Mouse (Mus musculus): Measurements from ENCODE around the gene Myo16. TPM values are rescaled to one million over a fixed set of nuclear protein-coding genes. Genes with fewer than 3 reads are reported as not detected.

Gene Myo16
- total RNA-seq, 2 experiments from 2014 or later, result 0.31 to 0.86 TPM

DNA sequence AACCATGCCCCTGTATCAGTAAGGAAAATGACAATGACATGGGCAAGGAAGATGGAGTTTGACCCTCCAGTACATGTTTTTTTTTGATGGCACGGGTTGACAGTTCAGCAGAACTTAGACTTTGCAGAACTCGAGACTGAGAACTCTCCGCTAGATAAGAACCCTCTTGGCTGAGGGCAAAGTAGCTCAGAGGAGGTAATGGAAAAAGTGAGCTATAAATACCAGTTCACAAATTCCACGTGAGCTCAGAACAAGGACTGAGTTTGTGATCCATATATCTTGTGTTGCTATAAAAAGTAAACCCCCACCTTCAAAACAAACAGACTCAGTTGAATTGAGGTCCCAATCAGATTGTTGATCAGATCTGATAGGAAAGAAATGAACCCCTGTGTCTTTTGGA is 489.5 kb downstream of the Myo16 start:
- intact Hi-C loops (cut with DNase I), result no loop called here
- no peak for DNase-seq

DNA sequence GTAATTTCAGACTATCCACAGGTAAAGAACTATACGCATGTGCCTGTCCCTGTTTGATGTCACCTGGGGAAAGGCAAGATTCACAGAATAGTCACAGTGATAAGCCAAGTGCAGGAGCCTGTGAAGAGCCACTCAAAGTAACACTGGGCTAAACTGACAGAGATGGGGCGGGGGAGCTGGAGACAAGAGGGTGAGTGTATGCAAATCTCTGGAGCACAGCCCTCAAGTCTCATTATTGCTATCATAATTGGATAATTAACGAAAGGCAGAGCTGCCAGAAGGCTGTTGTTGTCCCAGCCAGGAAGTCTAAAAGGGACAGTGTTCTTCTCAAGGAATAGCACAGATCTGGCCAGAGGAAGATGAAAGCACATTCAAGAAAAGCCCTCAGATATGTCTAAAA is 490.8 kb downstream of the Myo16 start:
- intact Hi-C loops (cut with DNase I), result no loop called here

DNA sequence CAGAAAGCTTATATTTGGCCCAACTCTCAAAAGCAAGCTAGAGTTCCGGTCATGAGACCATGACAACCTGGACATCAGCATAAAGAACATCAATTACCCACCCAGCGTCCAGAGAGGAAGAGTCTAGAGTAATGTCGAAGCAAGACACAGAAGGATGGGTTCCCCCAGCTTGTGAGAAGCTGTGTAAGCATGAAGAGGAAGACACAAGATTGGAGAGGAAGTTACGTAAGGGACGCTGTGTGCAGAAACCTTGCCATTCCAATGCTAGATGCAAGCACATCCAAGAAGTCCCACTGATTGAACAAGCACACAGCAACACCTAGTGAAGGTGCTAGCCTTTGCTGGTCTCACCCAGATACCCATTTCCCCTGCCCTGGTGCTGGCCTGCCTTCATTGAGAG is 492.0 kb downstream of the Myo16 start:
- no peak for DNase-seq
- intact Hi-C loops (cut with DNase I), result no loop called here

More for the DNA sequence above, 490.8 kb downstream of the Myo16 start:
- no peak for DNase-seq

DNA sequence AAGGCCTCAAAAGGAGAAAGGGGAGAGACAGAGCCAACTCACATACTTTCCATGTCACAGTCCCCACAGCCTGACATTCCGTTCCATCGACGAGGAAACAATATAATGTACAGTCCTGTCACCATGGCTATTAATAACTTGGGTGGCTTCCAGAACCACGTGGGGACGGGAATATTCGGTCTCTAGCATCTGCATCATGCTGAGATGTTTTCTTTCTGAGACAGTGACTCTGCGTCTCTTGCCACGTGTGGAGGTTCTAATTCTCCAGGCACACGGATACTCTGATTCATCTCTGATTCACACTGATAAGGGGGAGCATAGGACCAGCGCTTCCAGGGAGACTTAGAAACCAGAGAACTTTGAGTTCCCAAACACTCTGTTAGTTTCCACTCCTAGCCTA is 492.8 kb downstream of the Myo16 start:
- intact Hi-C loops (cut with DNase I), result no loop called here
- no peak for DNase-seq

DNA sequence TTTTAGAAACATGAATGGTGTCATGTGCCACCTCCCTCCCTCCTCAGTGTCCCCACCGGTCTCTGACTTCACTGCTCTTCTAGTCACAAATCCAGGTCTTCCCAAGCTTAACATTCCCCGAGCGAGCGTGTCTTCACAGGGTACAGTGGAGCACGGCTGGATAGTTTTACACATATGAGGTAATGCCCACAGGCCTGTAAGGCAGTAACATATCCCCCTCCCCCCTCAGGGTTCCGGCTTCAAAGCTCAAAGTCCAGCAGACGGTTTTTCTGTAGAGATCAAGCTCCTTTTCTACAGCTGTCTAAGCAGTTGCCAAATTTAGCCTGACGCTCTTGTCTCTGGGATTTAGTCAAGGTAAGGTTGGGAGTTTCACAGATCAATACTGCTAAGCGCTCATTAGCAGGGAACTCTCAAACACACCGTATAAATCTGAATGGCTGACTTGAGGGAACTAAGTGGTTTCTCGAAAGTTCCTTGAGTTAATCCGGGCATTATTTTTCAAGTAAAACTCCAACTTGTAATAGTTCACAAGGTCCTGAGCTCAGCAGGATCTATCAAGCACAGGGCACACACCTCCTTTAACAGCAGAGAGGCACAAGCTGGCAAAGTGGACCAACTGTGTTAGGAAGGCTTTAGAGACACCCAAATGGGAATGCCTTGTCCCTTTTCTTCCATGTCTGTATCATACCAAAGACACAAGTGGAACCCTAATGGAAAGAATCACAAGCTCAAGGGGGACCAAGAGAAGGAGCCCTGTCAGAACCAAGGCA is 498.0 kb downstream of the Myo16 start:
- no peak for DNase-seq
- intact Hi-C loops (cut with DNase I), result no loop called here

DNA sequence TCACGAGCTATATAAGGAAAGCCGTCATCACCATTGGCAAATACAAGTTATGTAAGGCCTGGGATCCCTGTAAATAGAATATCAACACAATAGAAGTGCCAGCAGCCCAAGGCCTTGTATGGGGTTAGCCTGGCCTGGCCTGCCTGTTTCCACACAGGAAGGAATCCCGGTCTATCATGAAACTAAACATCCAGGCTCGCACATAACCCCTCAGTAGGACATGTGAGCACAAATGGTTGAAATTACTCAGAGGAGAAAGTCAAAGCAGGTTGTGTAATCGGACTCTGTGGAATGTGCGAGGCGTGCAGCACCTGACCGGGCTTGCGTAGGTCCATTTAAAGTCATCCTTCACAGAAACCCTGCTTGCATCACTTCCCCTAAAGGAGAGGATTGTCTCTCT is 499.6 kb downstream of the Myo16 start:
- no peak for DNase-seq
- intact Hi-C loops (cut with DNase I), result no loop called here

DNA sequence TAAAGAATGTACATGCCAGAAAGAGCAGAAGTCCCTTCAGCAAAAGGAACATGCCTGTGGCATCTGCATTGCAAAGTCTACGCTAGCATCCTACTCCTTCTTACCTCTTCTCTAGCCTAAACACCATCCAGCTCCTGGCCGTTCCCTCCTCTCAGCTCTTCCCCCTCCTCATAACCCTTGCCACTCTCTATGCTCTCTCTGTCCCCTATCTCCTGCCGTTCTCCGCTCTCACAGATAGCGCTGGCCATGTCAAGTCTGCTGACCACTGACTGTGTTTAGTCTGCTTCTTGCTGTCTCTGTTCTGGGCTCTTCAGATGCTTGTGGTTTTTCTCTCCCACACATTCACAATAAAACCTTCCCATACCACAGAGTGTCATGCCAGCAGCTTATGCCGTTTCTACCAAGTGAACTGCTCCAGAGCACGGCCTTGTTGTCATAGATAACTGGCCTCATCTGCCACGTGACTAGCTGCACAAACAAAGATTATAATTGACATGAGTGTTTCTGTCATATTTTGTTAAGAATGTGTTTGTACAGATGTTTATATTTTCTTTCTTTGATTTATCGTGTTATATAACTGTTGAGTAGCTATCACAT is 501.3 kb downstream of the Myo16 start:
- intact Hi-C loops (cut with DNase I), result no loop called here

DNA sequence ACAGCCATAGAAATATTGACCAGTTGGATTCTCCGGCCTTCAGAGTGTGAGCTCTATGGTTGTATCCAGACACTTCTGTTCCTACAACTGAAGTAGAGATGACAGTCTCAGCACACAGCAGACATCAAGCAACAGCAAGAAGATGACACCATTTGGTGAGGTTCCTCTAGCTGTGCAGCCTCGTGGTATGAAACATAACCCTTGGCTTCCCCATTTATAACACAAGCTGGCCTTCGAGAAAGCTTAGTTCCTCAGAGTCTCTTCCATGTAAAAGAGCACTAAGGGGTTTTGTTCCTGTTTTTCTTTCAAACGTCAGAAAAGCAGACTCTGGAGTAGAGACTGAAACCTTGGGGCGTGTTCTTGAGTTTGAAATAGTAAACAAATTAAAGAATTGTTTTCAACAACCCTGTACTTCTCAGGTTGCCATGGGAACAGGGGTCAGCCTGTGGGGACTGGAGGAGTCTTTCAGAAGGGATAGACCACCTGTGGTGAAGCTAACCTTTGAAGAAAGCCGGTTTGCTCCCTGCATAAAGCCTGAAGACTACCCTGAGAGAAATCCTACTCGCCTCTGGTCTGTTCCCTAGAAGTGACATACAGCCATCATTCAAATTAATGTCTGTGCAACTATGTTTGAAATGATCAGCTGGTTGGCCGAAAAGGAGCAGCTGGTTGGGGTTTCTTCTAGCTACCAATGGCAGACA is 510.2 kb downstream of the Myo16 start:
- intact Hi-C loops (cut with DNase I), result loop anchor here (5.0 kb wide), 1 partner anchor 88 kb away; no protein-coding TSS in a partner anchor
- no peak for DNase-seq

More for the DNA sequence above, 501.3 kb downstream of the Myo16 start:
- DNase-seq, result no peak

DNA sequence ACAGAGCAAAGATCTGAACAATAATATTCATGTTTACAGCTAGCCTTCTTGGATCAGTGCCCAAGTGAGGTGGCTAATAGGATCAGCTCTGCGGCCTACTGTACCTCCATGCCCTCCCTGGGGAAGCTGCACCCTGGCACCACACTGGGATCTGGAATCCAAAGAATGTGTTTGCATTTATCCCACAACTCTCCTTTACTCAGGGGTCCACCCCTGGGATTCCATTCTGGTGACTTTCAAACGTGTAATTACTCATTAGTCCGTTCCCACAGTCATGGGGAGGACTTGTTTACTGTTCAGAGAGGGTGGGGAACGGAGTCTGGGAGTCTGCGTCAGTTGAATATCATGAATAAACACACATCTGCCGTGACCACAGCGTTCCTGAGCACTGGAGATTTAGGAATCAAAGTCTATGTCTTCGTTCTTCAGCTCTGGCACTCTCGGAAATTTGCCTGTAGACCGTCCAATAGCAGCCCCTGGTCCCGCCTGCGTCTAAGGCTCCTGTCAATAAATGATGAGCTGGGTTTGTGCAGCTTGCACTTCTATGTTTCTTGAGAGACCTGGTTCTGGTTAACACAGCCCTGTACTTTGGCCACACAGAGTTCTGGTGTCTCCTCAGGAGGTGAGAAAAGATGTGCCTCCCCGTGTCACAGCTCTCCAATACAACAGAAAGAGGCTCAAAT is 511.3 kb downstream of the Myo16 start:
- no peak for DNase-seq
- intact Hi-C loops (cut with DNase I), result loop anchor here (5.0 kb wide), 1 partner anchor 87 kb away; no protein-coding TSS in a partner anchor

DNA sequence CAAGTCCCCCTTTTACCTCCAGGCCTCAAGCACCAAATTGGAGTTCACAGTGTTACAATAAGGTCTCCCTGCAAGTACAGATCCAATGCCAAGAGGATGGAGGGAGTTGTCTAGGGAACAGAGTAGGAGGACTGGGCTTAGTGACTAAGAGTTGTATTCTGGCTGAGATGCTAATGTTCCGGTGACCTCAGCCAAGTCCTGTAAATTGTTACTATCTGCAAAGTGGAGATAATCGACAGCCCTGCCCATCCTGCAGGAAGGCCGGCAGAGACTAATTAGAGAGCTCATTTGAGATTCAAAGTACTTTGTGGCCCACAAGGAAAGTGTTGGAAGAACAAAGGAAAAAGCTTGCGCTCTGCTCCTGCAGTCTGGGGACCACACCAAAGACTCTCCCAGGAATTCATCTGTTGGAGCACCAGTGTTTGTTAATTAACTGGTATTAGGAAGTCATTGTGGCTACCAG is 512.1 kb downstream of the Myo16 start:
- intact Hi-C loops (cut with DNase I), result no loop called here
- no peak for DNase-seq

DNA sequence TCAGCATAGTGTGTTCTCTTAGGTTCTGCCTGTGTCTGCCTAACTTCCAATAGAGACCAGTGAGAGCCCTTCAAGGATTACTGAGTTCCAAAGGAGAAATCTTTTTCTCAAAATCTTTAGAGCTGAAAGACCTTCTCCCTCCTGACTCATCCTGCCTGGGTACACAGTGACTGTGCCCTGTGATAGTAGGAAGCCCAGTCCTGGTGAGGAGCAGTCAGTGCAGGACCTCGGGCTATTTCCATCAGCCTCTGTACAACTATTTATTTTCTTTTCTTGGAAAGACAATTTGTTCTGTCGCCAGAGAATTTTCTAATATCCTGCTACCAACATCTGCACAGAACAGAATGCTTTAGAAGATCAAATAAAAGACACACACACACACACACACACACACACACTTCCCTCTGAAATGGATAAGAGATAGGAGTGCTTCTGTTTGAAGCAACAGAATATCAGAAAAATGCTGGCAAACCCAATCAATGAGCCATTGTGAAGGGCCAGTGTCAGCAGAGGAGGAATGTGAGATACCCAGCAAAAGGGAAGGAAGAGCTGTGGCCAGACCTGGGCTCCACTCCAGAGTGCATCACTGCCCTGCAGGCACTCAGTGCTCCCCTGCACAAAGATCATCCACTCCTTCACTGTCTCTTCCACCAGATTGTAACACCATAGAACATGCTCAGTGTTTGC is 518.3 kb downstream of the Myo16 start:
- intact Hi-C loops (cut with DNase I), result no loop called here
- no peak for DNase-seq

DNA sequence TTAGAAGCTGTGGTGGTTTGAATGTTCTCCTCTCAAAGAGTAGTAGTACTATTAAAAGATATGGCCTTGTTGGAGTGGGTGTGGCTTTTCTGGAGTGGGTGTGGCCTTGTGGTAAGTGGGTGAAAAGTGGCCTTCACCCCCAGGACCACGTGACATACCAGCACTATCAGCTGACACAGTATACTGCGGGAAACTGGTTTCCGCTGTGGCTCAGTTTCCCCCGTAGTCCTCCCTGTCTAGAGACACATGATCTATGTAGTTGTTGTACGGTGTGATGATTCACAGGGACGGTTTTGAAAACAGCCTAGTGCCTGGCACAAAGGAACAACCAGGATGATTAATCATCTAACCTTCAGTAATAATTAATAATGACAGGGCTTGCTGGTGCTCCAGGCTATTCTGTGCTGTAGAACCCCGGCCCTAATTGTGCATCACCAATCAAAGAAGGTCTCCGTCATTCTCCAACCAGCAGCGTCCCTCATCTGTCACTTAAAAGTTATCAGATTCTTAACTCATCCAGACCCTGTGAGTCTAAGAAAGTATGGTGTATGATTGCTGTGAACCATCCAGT is 524.2 kb downstream of the Myo16 start:
- no peak for DNase-seq

DNA sequence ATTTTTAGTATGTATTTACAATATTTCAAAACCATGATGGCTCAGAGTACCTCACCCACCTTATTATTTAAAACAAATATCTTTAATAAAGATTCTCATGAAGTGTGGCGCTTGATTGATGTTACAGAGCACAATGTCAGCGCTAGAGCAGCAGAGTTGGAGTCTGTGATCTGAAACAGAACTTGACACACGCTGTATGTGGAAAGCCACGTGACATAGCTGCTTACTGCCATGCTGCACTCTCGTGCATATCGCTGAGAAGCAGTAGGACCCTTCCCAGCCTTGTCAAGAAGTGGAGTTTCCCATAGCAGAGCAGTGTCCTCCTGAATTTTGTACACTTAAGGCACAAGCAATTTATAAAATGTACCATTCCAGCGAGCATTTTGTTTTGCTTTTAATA is 528.2 kb downstream of the Myo16 start:
- intact Hi-C loops (cut with DNase I), result no loop called here
- DNase-seq, result no peak

More for the DNA sequence above, 524.2 kb downstream of the Myo16 start:
- intact Hi-C loops (cut with DNase I), result no loop called here

DNA sequence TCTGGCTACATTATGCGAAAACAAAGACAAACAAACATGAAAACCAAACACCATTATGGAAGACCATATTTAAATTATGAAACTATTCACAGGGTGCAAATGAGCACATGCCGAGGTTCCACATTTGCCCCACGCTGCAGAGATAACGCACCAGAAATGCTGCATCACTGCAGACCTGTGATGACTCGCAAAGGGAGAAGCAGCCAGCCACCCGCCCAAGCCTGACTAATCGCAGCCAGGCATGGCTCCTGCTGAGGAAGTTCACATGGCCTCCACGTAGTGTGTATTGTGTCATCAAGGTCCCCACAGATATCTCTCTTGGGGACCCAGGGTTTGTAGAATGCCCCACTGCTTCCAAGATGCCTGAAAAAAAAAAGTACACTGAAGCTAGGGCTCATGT is 529.4 kb downstream of the Myo16 start:
- DNase-seq, result no peak
- intact Hi-C loops (cut with DNase I), result no loop called here

Other genes with a start within 250 kb of the Myo16 start
- 1 to 10 TPM; 2.8 to 3.4 TPM for gene Lig4, start 176.2 kb upstream of the Myo16 start, total RNA-seq (2021)
- gene Abhd13, start 176.2 kb upstream of the Myo16 start, total RNA-seq (2021), result 1 to 10 TPM; 6.8 to 8.1 TPM
- gene Tnfsf13b, start 147.4 kb upstream of the Myo16 start, total RNA-seq (2021), result 1 to 10 TPM in 1 of 2 experiments, under 1 TPM in 1; 0.56 to 1.2 TPM

Measured in gastrocnemius, postnatal 36 days (tissue).